Mouse (Mus musculus): ENCODE measurements at regions not wholly inside any gene's neighbourhood (a gene's known extent, or its start where the extent isn't known, plus 50 kb on each side); places are given as distances from the start of the nearest gene placed in this dataset.

- DNase-seq, result no peak
These were observed 390.6 kb upstream of the Mmadhc start for GRCm38 (mm10) chr2:50687222-50687621.

GRCm38 (mm10) chr2:50677456-50677855 is 380.9 kb upstream of the Mmadhc start:
- no peak for DNase-seq

- DNase-seq, result no peak
These were observed 379.3 kb upstream of the Mmadhc start for GRCm38 (mm10) chr2:50675736-50676550.

GRCm38 (mm10) chr2:50674856-50675175 is 378.2 kb upstream of the Mmadhc start:
- no peak for DNase-seq

- no peak for DNase-seq
These were observed 377.7 kb upstream of the Mmadhc start for GRCm38 (mm10) chr2:50674151-50674855.

- no peak for DNase-seq
These were observed 372.7 kb upstream of the Mmadhc start for GRCm38 (mm10) chr2:50669297-50669696.

- DNase-seq, result no peak
These were observed 372.2 kb upstream of the Mmadhc start for GRCm38 (mm10) chr2:50668789-50669188.

- DNase-seq, result no peak
These were observed 370.6 kb upstream of the Mmadhc start for GRCm38 (mm10) chr2:50667180-50667579.

GRCm38 (mm10) chr2:50662504-50662903 is 365.9 kb upstream of the Mmadhc start:
- DNase-seq, result no peak

- DNase-seq, result no peak
These were observed 363.4 kb upstream of the Mmadhc start for GRCm38 (mm10) chr2:50660000-50660399.

GRCm38 (mm10) chr2:50657826-50658225 is 361.2 kb upstream of the Mmadhc start:
- no peak for DNase-seq

- DNase-seq, result no peak
These were observed 359.8 kb upstream of the Mmadhc start for GRCm38 (mm10) chr2:50656351-50656750.

- peak; percentile 19 for DNase-seq
These were observed 358.3 kb upstream of the Mmadhc start for GRCm38 (mm10) chr2:50654953-50655324.

GRCm38 (mm10) chr2:50654221-50654952 is 357.8 kb upstream of the Mmadhc start:
- no peak for DNase-seq

- no peak for DNase-seq
These were observed 356.6 kb upstream of the Mmadhc start for GRCm38 (mm10) chr2:50653121-50653615.

GRCm38 (mm10) chr2:50649656-50650055 is 353.1 kb upstream of the Mmadhc start:
- DNase-seq, result no peak

GRCm38 (mm10) chr2:50643219-50643618 is 346.6 kb upstream of the Mmadhc start:
- no peak for DNase-seq

- no peak for DNase-seq
These were observed 345.6 kb upstream of the Mmadhc start for GRCm38 (mm10) chr2:50642198-50642597.

GRCm38 (mm10) chr2:50635896-50636295 is 339.3 kb upstream of the Mmadhc start:
- DNase-seq, result no peak

GRCm38 (mm10) chr2:50631786-50632185 is 335.2 kb upstream of the Mmadhc start:
- no peak for DNase-seq

- no peak for DNase-seq
These were observed 330.9 kb upstream of the Mmadhc start for GRCm38 (mm10) chr2:50627501-50627900.

- no peak for DNase-seq
These were observed 328.7 kb upstream of the Mmadhc start for GRCm38 (mm10) chr2:50625233-50625749.

- no peak for DNase-seq
These were observed 312.5 kb upstream of the Mmadhc start for GRCm38 (mm10) chr2:50609086-50609485.

Data from right cerebral cortex, postnatal 25 days (tissue).